Mouse (Mus musculus): ENCODE results near the gene Ctnnd1. TPM values are rescaled to one million over a fixed set of nuclear protein-coding genes. Genes with fewer than 3 reads are reported as not detected.
"Not testable (repeated sequence)": the region's sequence is repeated elsewhere in the genome, so short reads cannot be mapped to it uniquely, and the experiment has no call there.

Ctnnd1 gene
- polyA plus RNA-seq (2016; fragmentation: Nextera tagmentation; extraction: Ambion mirVana), result 38.2 and 40.0 TPM in 2 replicates

GRCm38 (mm10) chr2:84650464-84651195 is at the start of gene Ctnnd1:
Gene Ctnnd1, minus strand, starts transcription at chr2:84650765.
- under 1% methylated on average over 15 of the region's 15 CpGs for WGBS
- Histone ChIP-seq H3K36me3 (peaks cover 15% of the 10 kb centered on the region; the same call in 1 of the 2 replicates), H3K27ac (peak within 1 kb of the TSS; percentile 94), H3K27me3 (ENCODE audit: low read depth, poor library complexity, severe bottlenecking) (no peaks in the 10 kb centered on the region), H3K4me3 (peak within 1 kb of the TSS; percentile 74), H3K9me3 (replicated peaks) (no peaks in the 10 kb centered on the region), H3K4me1 (peaks cover 15% of the 10 kb centered on the region)
- DNase-seq (ENCODE audit: low spot score), result peak; percentile 78

DNA sequence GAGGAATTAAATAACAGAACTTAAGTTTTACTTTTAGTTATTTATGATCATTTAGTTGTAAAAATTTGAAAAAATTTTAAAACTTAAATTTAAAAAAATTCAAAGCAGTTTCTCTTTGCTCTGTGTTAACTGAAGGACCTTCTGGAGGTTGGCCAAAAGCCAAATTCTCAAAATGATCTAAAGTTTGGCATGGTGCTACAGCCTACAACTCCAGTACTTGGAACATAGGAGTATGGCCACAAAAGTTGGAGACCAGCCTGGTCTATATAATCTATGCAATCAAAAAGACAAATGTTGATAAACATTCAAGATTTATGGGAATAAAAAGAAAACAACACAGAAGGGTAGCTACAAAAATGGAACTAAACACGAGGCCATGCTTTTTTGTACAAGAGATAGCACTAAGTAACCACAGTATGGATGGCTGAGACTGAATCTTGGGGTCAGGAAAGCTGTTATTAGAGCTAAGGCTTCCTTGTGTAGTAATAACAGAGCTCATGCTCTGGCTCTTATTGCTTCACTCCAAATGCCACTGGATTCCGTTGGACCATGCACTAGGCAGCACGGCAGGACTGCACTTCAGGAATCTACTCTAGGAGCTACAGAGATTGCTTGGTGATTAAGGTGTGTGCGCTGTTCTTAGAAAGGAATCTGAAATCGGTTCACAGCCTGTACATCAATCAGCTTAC is 44.6 kb upstream of the Ctnnd1 start:
- H3K4me3 ChIP-seq, result no peak overlapping the region
- DNase-seq (ENCODE audit: low spot score), result no peak
- peaks cover 96% of the 10 kb centered on the region for H3K36me3 ChIP-seq
- H3K27ac ChIP-seq, result no peak overlapping the region
- WGBS, result 92% methylated on average over 5 of the region's 5 CpGs
- no peaks in the 10 kb centered on the region for H3K27me3 ChIP-seq (ENCODE audit: low read depth, poor library complexity, severe bottlenecking)
- H3K4me1 ChIP-seq, result no peaks in the 10 kb centered on the region
- no peaks in the 10 kb centered on the region for H3K9me3 ChIP-seq (replicated peaks)

- Histone ChIP-seq H3K4me1 (no peaks in the 10 kb centered on the region), H3K27me3 (ENCODE audit: low read depth, poor library complexity, severe bottlenecking) (no peaks in the 10 kb centered on the region), H3K4me3 (no peak overlapping the region), H3K9me3 (replicated peaks) (no peaks in the 10 kb centered on the region), H3K36me3 (peaks cover 98% of the 10 kb centered on the region), H3K27ac (no peak overlapping the region)
- no peak for DNase-seq (ENCODE audit: low spot score)
- WGBS, result 93% methylated on average over 12 of the region's 12 CpGs
Observed at GRCm38 (mm10) chr2:84690050-84690449, 39.5 kb upstream of the Ctnnd1 start.

DNA sequence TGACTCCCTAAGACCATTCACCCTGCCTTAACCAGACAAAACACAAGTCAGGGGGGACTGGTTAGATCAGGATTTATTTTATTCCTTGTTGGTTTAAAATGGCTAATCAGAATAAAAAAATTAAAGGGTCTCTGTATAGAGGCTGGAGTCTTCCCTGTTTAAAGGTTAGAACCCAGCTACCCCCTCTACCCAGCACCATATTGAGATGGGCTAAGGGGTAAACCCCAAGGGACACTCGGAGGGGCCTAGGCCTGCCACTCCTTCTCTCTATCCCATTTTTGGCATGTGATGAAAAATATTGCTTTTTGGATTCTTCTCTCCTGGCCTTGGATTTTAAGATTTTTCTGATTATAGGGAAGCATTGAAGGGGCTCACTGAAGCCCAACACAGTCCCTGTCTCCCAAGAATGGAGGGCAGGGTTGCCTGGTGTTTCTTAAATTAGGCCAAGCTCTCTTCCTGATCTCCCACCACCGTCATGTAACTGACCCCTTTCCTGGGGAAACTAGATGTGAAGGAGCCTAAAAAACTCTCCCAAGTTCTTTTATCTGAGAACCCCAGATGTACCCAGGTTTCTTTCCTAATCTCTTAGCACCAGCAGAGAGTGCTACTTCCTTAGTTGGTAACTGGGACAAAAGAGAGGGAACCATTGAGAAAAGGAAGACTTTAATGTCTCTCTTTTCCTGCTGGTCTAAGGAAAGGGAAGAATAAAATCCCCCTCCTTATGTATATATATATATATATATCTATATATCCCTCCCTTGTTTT is 37.7 kb upstream of the Ctnnd1 start:
- Histone ChIP-seq H3K4me3 (no peak overlapping the region), H3K27me3 (ENCODE audit: low read depth, poor library complexity, severe bottlenecking) (no peaks in the 10 kb centered on the region), H3K36me3 (peaks cover 90% of the 10 kb centered on the region), H3K27ac (no peak overlapping the region), H3K9me3 (replicated peaks) (no peaks in the 10 kb centered on the region), H3K4me1 (no peaks in the 10 kb centered on the region)
- 76% methylated on average over 2 of the region's 2 CpGs for WGBS
- no peak for DNase-seq (ENCODE audit: low spot score)

DNA sequence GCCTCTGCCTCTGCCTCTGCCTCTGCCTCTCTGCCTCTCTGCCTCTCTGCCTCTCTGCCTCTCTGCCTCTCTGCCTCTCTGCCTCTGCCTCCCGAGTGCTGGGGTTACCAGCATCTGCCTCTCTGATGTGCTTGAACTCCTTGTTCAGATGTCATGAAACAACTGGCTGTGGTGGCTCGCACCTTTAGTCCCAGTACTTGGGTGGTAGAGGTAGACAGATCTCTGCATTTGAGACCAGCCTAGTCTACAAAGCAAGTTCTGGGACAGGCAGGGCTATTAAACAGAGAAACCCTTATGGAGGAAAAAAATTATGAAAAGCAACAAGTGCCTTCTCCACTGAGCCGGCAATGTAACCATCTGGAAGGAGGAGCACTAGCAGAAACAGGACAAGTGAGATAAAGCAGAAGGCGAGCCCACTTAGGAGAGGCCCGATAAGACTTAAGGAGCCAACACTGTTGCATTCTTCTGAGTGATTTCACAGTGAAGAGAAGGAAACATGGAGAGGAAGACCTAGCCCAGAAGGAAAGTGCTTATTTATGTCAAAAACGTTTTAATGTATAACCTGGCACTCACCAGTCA is 32.1 kb upstream of the Ctnnd1 start:
- Histone ChIP-seq H3K4me1 (peaks cover 9% of the 10 kb centered on the region), H3K27me3 (ENCODE audit: low read depth, poor library complexity, severe bottlenecking) (no peaks in the 10 kb centered on the region), H3K9me3 (replicated peaks) (no peaks in the 10 kb centered on the region), H3K36me3 (peaks cover 62% of the 10 kb centered on the region), H3K27ac (no peak overlapping the region), H3K4me3 (no peak overlapping the region)
- 83% methylated on average over 6 of the region's 6 CpGs for WGBS
- DNase-seq (ENCODE audit: low spot score), result no peak

DNA sequence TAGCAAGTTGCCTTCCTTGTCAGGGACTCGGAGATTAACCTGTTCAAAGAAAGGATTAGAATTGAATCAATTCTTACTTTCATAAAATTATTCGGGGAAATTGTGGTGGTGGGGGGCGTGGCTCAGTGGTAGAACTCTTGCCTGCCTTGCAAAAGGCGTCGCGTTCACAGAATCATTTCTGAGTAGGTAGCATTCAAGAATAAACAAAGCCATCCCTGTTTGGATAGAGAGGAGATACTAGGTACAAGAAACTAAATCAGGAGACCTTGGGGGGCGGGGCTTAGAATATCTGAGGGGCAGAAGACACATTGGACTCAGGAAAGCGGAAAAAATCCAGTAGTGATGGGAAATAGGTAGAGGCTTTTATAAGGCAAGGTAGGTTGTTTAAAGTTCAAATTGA is 28.5 kb upstream of the Ctnnd1 start, which contains the start of gene Tmx2:
Gene Tmx2 (minus strand): TSS at position 125 of the 400 bp plus-strand sequence.
- Histone ChIP-seq H3K9me3 (replicated peaks) (no peaks in the 10 kb centered on the region), H3K27me3 (ENCODE audit: low read depth, poor library complexity, severe bottlenecking) (no peaks in the 10 kb centered on the region), H3K27ac (peak within 1 kb of the TSS; percentile 85), H3K4me1 (peaks cover 16% of the 10 kb centered on the region), H3K36me3 (peaks cover 50% of the 10 kb centered on the region), H3K4me3 (peak within 1 kb of the TSS; percentile 89)
- 21% methylated on average over 8 of the region's 8 CpGs for WGBS
- no peak for DNase-seq (ENCODE audit: low spot score)

- H3K4me3 ChIP-seq, result peak within 1 kb of the TSS; percentile 89
- no peaks in the 10 kb centered on the region for H3K27me3 ChIP-seq (ENCODE audit: low read depth, poor library complexity, severe bottlenecking)
- peaks cover 57% of the 10 kb centered on the region for H3K36me3 ChIP-seq
- no peaks in the 10 kb centered on the region for H3K9me3 ChIP-seq (replicated peaks)
- H3K27ac ChIP-seq, result peak within 1 kb of the TSS; percentile 85
- peaks cover 16% of the 10 kb centered on the region for H3K4me1 ChIP-seq
- peak; percentile 88 for DNase-seq (ENCODE audit: low spot score)
- under 1% methylated on average over 44 of the region's 44 CpGs for WGBS
Observed at GRCm38 (mm10) chr2:84677968-84678880, 27.7 kb upstream of the Ctnnd1 start, which contains the start of the genes Gm28635 and Med19. Gene Gm28635, minus strand, starts transcription at chr2:84678041. Gene Med19, plus strand, starts transcription at chr2:84678402.

- H3K27me3 ChIP-seq (ENCODE audit: low read depth, poor library complexity, severe bottlenecking), result no peaks in the 10 kb centered on the region
- no peaks in the 10 kb centered on the region for H3K9me3 ChIP-seq (replicated peaks)
- WGBS, result 10% methylated on average over 22 of the region's 22 CpGs
- H3K36me3 ChIP-seq, result peaks cover 59% of the 10 kb centered on the region
- peak overlapping the region; percentile 89 for H3K4me3 ChIP-seq
- DNase-seq (ENCODE audit: low spot score), result no peak
- H3K4me1 ChIP-seq, result peaks cover 16% of the 10 kb centered on the region
- H3K27ac ChIP-seq, result peak overlapping the region; percentile 58
Observed at GRCm38 (mm10) chr2:84677270-84677967, 26.9 kb upstream of the Ctnnd1 start.

DNA sequence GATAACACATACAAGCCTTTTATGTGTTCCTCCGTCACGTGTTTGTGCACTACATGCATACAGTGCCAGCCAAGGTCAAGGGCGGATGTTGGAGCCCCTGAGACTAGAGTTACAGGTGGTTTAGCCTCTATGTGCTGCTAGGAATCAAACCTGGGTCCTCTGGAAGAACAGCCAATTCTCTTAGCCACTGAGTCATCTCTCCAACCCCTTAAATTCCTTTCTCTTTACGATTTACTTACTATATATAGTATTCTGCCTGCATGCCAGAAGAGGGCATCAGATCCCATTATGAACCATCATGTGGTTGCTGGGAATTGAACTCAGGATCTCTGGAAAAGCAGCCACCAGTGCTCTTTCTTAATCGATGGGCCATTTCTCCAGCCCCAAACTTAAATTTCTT is 21.0 kb upstream of the Ctnnd1 start:
- not testable (repeated sequence) for H3K9me3 ChIP-seq (replicated peaks); H3K27me3 ChIP-seq (ENCODE audit: low read depth, poor library complexity, severe bottlenecking); H3K4me3 ChIP-seq; DNase-seq (ENCODE audit: low spot score); H3K27ac ChIP-seq
- WGBS, result 72% methylated on average over 4 of the region's 5 CpGs
- Histone ChIP-seq H3K36me3 (peaks cover 64% of the 10 kb centered on the region), H3K4me1 (peaks cover 12% of the 10 kb centered on the region)

DNA sequence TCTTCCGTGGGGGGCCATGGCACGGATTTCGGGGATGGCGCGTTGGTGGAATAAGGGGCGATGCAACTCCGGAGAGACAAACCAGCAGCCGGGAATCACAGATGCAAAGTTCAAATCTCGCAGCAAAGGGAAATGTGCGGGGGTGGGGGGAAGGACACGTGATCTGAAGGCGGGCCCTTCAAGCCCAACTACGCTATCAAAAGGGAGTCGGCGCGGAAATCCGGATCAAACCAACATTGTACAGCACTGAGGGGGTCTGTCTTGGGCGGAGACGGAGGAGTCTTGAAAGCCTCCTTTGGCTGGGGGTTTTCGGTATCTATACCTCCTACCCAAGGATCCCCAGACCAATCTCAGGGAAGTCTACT is 20.0 kb upstream of the Ctnnd1 start, which contains the start of gene Selenoh:
Gene Selenoh (minus strand): TSS at position 202 of the 365 bp plus-strand sequence.
- Histone ChIP-seq H3K36me3 (peaks cover 55% of the 10 kb centered on the region), H3K9me3 (replicated peaks) (no peaks in the 10 kb centered on the region)
- WGBS, result under 1% methylated on average over 20 of the region's 20 CpGs

DNA sequence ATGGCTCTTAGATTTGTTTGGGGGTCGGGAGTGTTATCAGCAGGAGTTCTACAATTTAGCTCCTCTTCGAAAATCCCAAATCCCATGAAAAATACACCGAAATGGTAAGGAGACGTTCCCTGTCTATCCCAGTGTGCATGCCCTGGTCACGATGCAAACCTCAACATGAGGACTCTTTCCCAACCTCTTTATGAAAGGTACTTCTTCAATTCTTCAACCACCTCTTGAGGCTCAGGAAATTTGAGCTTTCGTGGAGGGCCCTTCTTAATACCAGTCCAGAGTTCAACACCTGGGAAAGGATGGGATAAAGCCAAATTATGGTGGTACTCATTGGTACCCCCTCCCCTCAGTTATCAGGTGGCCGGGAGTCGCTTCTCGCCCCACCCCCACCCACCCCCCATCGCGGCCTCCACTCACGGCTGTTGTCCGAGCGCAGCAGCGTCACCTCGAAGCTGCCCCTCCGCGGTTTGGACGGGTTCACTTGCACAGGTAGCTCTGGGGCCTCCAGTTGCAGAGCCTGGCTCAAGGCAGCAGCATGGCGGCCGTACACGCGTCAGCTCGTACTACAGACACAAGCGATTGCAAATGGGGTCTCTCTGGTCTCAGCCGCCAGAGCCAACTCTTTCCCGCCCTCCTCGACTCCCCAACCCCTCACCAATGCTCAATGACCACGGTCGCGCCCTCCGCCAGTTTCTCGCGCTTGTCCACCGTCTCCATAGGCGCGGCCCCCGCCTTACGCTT is 19.4 kb upstream of the Ctnnd1 start:
- Histone ChIP-seq H3K4me1 (peaks cover 12% of the 10 kb centered on the region), H3K27ac (peak overlapping the region; percentile 99), H3K27me3 (ENCODE audit: low read depth, poor library complexity, severe bottlenecking) (no peaks in the 10 kb centered on the region), H3K4me3 (peak overlapping the region; percentile 83), H3K36me3 (peaks cover 50% of the 10 kb centered on the region), H3K9me3 (replicated peaks) (no peaks in the 10 kb centered on the region)
- no peak for DNase-seq (ENCODE audit: low spot score)
- 3% methylated on average over 39 of the region's 39 CpGs for WGBS

More for the DNA sequence above, 20.0 kb upstream of the Ctnnd1 start, which contains the start of gene Selenoh:
- Histone ChIP-seq H3K27ac (peak within 1 kb of the TSS; percentile 99), H3K27me3 (ENCODE audit: low read depth, poor library complexity, severe bottlenecking) (no peaks in the 10 kb centered on the region), H3K4me1 (peaks cover 12% of the 10 kb centered on the region), H3K4me3 (peak within 1 kb of the TSS; percentile 83)
- peak; percentile 94 for DNase-seq (ENCODE audit: low spot score)

Measured in limb, embryonic 10.5 days (tissue).